In the genomic region with DNA sequence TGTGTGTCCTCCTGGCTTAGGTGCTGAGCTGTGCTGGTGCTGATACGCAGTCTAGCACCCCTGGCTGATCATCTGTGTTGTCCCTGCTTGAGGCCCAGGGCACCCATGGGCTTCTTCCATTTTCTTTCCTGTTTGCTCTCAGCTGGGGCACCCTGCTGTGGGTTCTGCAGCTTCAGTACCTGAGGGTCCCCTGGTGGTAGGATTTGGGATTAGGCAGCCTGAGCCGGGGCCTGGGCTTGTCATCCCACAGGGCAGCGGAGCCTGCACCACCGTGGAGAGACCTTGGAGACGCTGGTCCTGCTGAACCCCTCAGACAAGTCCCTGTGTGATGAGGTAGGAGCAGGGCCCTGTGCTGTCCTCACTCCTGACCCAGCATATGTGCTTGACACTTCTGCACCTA, we compare ENCODE assay signal across 15 mouse cellular contexts. TPM values are rescaled to one million over a fixed set of nuclear protein-coding genes. Genes with fewer than 3 reads are reported as not detected.
DNase-seq lines count a peak whose midpoint lies in the region; ATAC-seq and TF ChIP-seq lines count a peak whose summit lies in the region.
"Had no signal": no experiment of that assay in that cellular context is flagged by ENCODE, and none has a peak within 500 bp of the region (broad histone marks: within the 10 kb centered on the region; RNA-seq: fewer than 3 reads in every experiment).

No protein-coding gene starts in this region.

- H3K9ac ChIP-seq in kidney, embryonic 14.5 days (ENCODE audit: low read depth, low read length): 0 out of 2 replicates have a peak overlapping the region, but pooled peaks have one; percentile 12
- H3K9ac ChIP-seq in lung, postnatal 0 days (replicated peaks; ENCODE audit: low read depth): no peak overlapping the region
- H3K9ac ChIP-seq: embryonic facial prominence, embryonic 12.5 days; forebrain, embryonic 13.5 days had no signal

- peaks cover 61% of the 10 kb centered on the region for H3K36me3 ChIP-seq in kidney, embryonic 14.5 days (ENCODE audit: control insufficient read depth, insufficient read depth, low read length)
- peaks cover 18% of the 10 kb centered on the region for H3K36me3 ChIP-seq in lung, postnatal 0 days (ENCODE audit: insufficient read depth, low read length)
- peaks cover 25% of the 10 kb centered on the region; the same call in 1 of the 2 replicates for H3K36me3 ChIP-seq in macrophage (ENCODE audit: inconsistent target)

- peaks cover 96% of the 10 kb centered on the region for H3K79me2 ChIP-seq in macrophage (ENCODE audit: inconsistent target)

- H3K4me2 ChIP-seq in kidney, embryonic 14.5 days (replicated peaks; ENCODE audit: low read depth, low read length): no peak overlapping the region
- no peak overlapping the region for H3K4me2 ChIP-seq in lung, postnatal 0 days (replicated peaks; ENCODE audit: low read depth, low read length)
- H3K4me2 ChIP-seq: embryonic facial prominence, embryonic 12.5 days; forebrain, embryonic 13.5 days had no signal

- H3K4me1 ChIP-seq in kidney, embryonic 14.5 days (ENCODE audit: control insufficient read depth, insufficient read depth, low read length): peaks cover 5% of the 10 kb centered on the region
- H3K4me1 ChIP-seq in lung, postnatal 0 days (ENCODE audit: insufficient read depth, low read depth, low read length): peaks cover 4% of the 10 kb centered on the region

- WGBS in kidney, embryonic 14.5 days: 85% methylated on average over 5 of the region's 5 CpGs
- 74% methylated on average over 5 of the region's 5 CpGs for WGBS in lung, postnatal 0 days
- WGBS in macrophage (ENCODE audit: missing documents): 90% methylated on average over 5 of the region's 5 CpGs

- no peak for ATAC-seq in kidney, embryonic 14.5 days (ENCODE audit: low FRiP score, low TSS enrichment)
- ATAC-seq in lung, postnatal 0 days: no peak
- ATAC-seq: forebrain, embryonic 13.5 days had no signal

- H3K4me3 ChIP-seq in kidney, embryonic 14.5 days (ENCODE audit: low read length): no peak overlapping the region
- no peak overlapping the region for H3K4me3 ChIP-seq in lung, postnatal 0 days (ENCODE audit: low read depth, low read length)
- H3K4me3 ChIP-seq in macrophage (ENCODE audit: inconsistent target): no peak overlapping the region
- H3K4me3 ChIP-seq: embryonic facial prominence, embryonic 12.5 days; forebrain, embryonic 13.5 days had no signal

- H3K9me3 ChIP-seq in kidney, embryonic 14.5 days (ENCODE audit: control insufficient read depth, low read length): no peaks in the 10 kb centered on the region
- H3K9me3 ChIP-seq in lung, postnatal 0 days (ENCODE audit: low read length): no peaks in the 10 kb centered on the region
- H3K9me3 ChIP-seq: embryonic facial prominence, embryonic 12.5 days; forebrain, embryonic 13.5 days had no signal

- DNase-seq in kidney, adult 11 months: no peak
- DNase-seq in lung, postnatal 0 days (ENCODE audit: low spot score): no peak
- no peak for DNase-seq in lung, postnatal 36 days
- peak; percentile 40 for DNase-seq in MN1 (ENCODE audit: low spot score)
- no peak for DNase-seq in natural killer cell, adult 2 months (ENCODE audit: low spot score in 2 of 2)
- no peak for DNase-seq in cerebellum, adult 8-10 months
- DNase-seq: adrenal gland, adult 8-10 months; gastrocnemius, postnatal 14 days; lung, postnatal 14 days; spleen, adult 18-20 months; thymus, adult 18-20 months had no signal

- TF ChIP-seq CTCF in lung, postnatal 0 days (IDR thresholded peaks at IDR 0.05): peak; percentile 47

- no peaks in the 10 kb centered on the region for H3K27me3 ChIP-seq in kidney, embryonic 14.5 days (ENCODE audit: control insufficient read depth, insufficient read depth, low read length)
- no peaks in the 10 kb centered on the region for H3K27me3 ChIP-seq in lung, postnatal 0 days (replicated peaks; ENCODE audit: insufficient read depth, low read length)
- H3K27me3 ChIP-seq: embryonic facial prominence, embryonic 12.5 days; forebrain, embryonic 13.5 days had no signal

- TF ChIP-seq EP300 in lung, postnatal 0 days (IDR thresholded peaks at IDR 0.05): no peak

- H3K27ac ChIP-seq in kidney, embryonic 14.5 days (ENCODE audit: low read depth, low read length): no peak overlapping the region
- no peak overlapping the region for H3K27ac ChIP-seq in lung, postnatal 0 days (ENCODE audit: low read length)
- peak overlapping the region; percentile 82 for H3K27ac ChIP-seq in macrophage
- H3K27ac ChIP-seq: embryonic facial prominence, embryonic 12.5 days; forebrain, embryonic 13.5 days had no signal

RNA-seq across cellular contexts. Expression of a gene that starts 5.9 kb away (rescaled TPM):
- polyA plus RNA-seq in kidney, embryonic 14.5 days (2014; fragmentation: Nextera tagmentation; extraction: Ambion mirVana): 32.1 and 43.4 TPM in 2 replicates
- polyA plus RNA-seq in lung, postnatal 0 days (2015; fragmentation: Nextera tagmentation; extraction: Ambion mirVana): 22.7 and 25.5 TPM in 2 replicates
- total RNA-seq in macrophage (2018; cell fraction: chromatin; rRNA removed): 100 to 1,000 TPM in 16 of 26 experiments, 10 to 100 TPM in 10; 41.7 to 187 (median 122) TPM
- 10 to 100 TPM; 20.9 to 48.8 (median 31.8) TPM for total RNA-seq in macrophage (2018; cell fraction: cytosol; rRNA removed)
- total RNA-seq in macrophage (2018; cell fraction: nucleus; rRNA removed): 100 to 1,000 TPM in 5 of 26 experiments, 10 to 100 TPM in 21; 43.2 to 119 (median 83.0) TPM
- polyA plus RNA-seq in macrophage (2018): 20.1 to 42.7 TPM (median 38.1 TPM) in 3 replicates

RNA-seq across cellular contexts. Expression of a gene that starts 14.4 kb away (rescaled TPM):
- 5,375 and 6,285 TPM in 2 replicates for polyA plus RNA-seq in kidney, embryonic 14.5 days (2014; fragmentation: Nextera tagmentation; extraction: Ambion mirVana)
- polyA plus RNA-seq in lung, postnatal 0 days (2015; fragmentation: Nextera tagmentation; extraction: Ambion mirVana): 3,759 and 4,424 TPM in 2 replicates
- 100 to 1,000 TPM in 1 of 26 experiments, 10 to 100 TPM in 25; 34.5 to 323 (median 44.7) TPM for total RNA-seq in macrophage (2018; cell fraction: chromatin; rRNA removed)
- 1,000 to 10,000 TPM in 17 of 26 experiments, 100 to 1,000 TPM in 9; 795 to 2,066 (median 1,262) TPM for total RNA-seq in macrophage (2018; cell fraction: cytosol; rRNA removed)
- 100 to 1,000 TPM; 112 to 327 (median 178) TPM for total RNA-seq in macrophage (2018; cell fraction: nucleus; rRNA removed)
- polyA plus RNA-seq in macrophage (2018): 1,516 to 2,224 TPM (median 1,908 TPM) in 3 replicates

RNA-seq across cellular contexts. Expression of a gene that starts 19.0 kb away (rescaled TPM):
- 0.09 and 0.19 TPM in 2 replicates for polyA plus RNA-seq in kidney, embryonic 14.5 days (2014; fragmentation: Nextera tagmentation; extraction: Ambion mirVana)
- polyA plus RNA-seq in lung, postnatal 0 days (2015; fragmentation: Nextera tagmentation; extraction: Ambion mirVana): 0.12 and 0.13 TPM in 2 replicates
- not detected for total RNA-seq in macrophage (2018; cell fraction: chromatin; rRNA removed)
- under 1 TPM in 2 of 26 experiments, not detected in 24; 0.04 to 0.07 TPM for total RNA-seq in macrophage (2018; cell fraction: cytosol; rRNA removed)
- under 1 TPM in 1 of 26 experiments, not detected in 25; 0.20 TPM for total RNA-seq in macrophage (2018; cell fraction: nucleus; rRNA removed)
- not detected in 3 replicates for polyA plus RNA-seq in macrophage (2018)
- total RNA-seq: adrenal gland, adult 8-10 months had no signal

RNA-seq across cellular contexts. Expression of a gene that starts 37.9 kb away (rescaled TPM):
- polyA plus RNA-seq in kidney, embryonic 14.5 days (2014; fragmentation: Nextera tagmentation; extraction: Ambion mirVana): 117 and 142 TPM in 2 replicates
- 63.7 and 68.5 TPM in 2 replicates for polyA plus RNA-seq in lung, postnatal 0 days (2015; fragmentation: Nextera tagmentation; extraction: Ambion mirVana)
- total RNA-seq in macrophage (2018; cell fraction: chromatin; rRNA removed): 10 to 100 TPM; 13.2 to 34.3 (median 24.5) TPM
- 10 to 100 TPM; 30.4 to 56.5 (median 42.0) TPM for total RNA-seq in macrophage (2018; cell fraction: cytosol; rRNA removed)
- total RNA-seq in macrophage (2018; cell fraction: nucleus; rRNA removed): 10 to 100 TPM; 18.9 to 41.0 (median 29.8) TPM
- polyA plus RNA-seq in macrophage (2018): 47.6 to 62.3 TPM (median 58.2 TPM) in 3 replicates

RNA-seq across cellular contexts. Expression of a gene that starts 48.5 kb away (rescaled TPM):
- 2.5 and 2.6 TPM in 2 replicates for polyA plus RNA-seq in kidney, embryonic 14.5 days (2014; fragmentation: Nextera tagmentation; extraction: Ambion mirVana)
- 0.24 and 0.25 TPM in 2 replicates for polyA plus RNA-seq in lung, postnatal 0 days (2015; fragmentation: Nextera tagmentation; extraction: Ambion mirVana)
- 1 to 10 TPM in 15 of 26 experiments, under 1 TPM in 8, not detected in 3; 0.22 to 3.5 (median 1.3) TPM for total RNA-seq in macrophage (2018; cell fraction: chromatin; rRNA removed)
- total RNA-seq in macrophage (2018; cell fraction: cytosol; rRNA removed): 1 to 10 TPM; 1.0 to 3.8 (median 2.1) TPM
- total RNA-seq in macrophage (2018; cell fraction: nucleus; rRNA removed): 1 to 10 TPM in 16 of 26 experiments, under 1 TPM in 10; 0.21 to 2.7 (median 1.2) TPM
- polyA plus RNA-seq in macrophage (2018): 1.2 to 1.7 TPM (median 1.6 TPM) in 3 replicates
